Mouse (Mus musculus) ovary, adult 2 months (tissue): ENCODE data around the gene Cnot6l. TPM values are rescaled to one million over a fixed set of nuclear protein-coding genes. Genes with fewer than 3 reads are reported as not detected.

Source experiments
- polyA plus RNA-seq: library from polyadenylated mRNA; depleted of rRNA; stranded (reverse); fragments of >200 nt; gene quantifications from 2 replicates; pipeline ENCODE4 v1.2.3, GENCODE M21; 2012; rRNA removed

The Cnot6l gene
- polyA plus RNA-seq, result 3.3 and 4.3 TPM in 2 replicates

DNA sequence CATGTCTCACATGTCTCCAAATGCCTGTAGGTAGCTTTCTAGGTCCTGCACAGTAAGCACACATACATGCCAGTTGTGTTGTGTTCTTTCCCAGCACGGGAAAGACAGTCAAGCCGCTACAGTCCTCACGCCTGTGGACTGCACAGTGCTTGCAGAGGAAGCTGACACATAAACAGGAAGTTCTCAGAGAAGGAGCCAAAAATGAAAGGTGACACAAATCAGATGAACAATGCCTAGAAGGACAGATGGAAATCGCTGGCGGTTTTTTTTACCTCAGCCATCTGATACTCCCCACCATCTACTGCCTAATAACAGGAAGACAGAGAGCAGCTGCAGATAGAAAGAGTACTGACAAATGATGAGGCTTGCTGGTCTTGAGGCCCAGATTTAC is at the start of gene Cnot6l:
TSS of gene Cnot6l (minus strand) at position 151 of the 391 bp plus-strand sequence.

DNA sequence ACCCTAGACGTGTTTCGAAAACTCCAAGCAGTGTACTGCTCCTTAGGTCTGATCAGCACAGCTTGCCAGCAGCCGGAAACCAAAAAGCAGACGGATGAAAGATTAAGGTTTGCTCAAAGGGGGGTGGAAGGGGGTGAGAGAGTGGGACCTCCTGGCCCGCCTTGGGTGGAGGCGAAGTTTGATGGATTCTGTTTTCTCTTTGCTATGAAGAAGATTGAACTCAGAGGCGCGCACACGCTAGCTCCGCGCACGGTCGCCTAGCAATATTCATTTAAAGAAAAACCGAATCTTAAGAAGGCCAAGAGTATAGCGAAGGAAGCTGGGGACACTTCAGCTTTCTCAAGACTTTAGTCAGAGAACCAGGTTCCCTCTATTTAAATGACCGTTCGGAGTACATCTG is 45.5 kb upstream of the Cnot6l start, which contains the start of gene Mrpl1:
TSS of gene Mrpl1 (plus strand) at position 35 of the 400 bp plus-strand sequence.

Other genes with a start within 250 kb of the Cnot6l start
- gene Cxcl13, start 207.2 kb downstream of the Cnot6l start, polyA plus RNA-seq, result 0.12 TPM in 1 of 2 replicates, not detected in the other
- 2.5 and 2.8 TPM in 2 replicates for gene Mrpl1, start 45.3 kb upstream of the Cnot6l start, polyA plus RNA-seq
- gene Fras1, start 209.8 kb upstream of the Cnot6l start, polyA plus RNA-seq, result 2.5 and 3.2 TPM in 2 replicates